In genomic region chr3:35925852-35926251, GRCm38 (mm10) we compare ENCODE assay signal across 27 mouse cellular contexts. TPM values are rescaled to one million over a fixed set of nuclear protein-coding genes. Genes with fewer than 3 reads are reported as not detected.
DNase-seq lines count a peak whose midpoint lies in the region; ATAC-seq and TF ChIP-seq lines count a peak whose summit lies in the region.
"Had no signal": no experiment of that assay in that cellular context is flagged by ENCODE, and none has a peak within 500 bp of the region (broad histone marks: within the 10 kb centered on the region; RNA-seq: fewer than 3 reads in every experiment).

No protein-coding gene starts in this region.

- no peak overlapping the region for H3K27ac ChIP-seq in intestine, embryonic 16.5 days (ENCODE audit: low read length)
- H3K27ac ChIP-seq in liver, embryonic 13.5 days = peak overlapping the region; percentile 31
- H3K27ac ChIP-seq in small intestine, adult 2 months (ENCODE audit: insufficient read depth, low read depth, low read length) = peak overlapping the region; percentile 93
- H3K27ac ChIP-seq: embryonic facial prominence, embryonic 12.5 days; forebrain, embryonic 15.5 days; heart, embryonic 15.5 days; hindbrain, embryonic 12.5 days; hindbrain, postnatal 0 days; limb, embryonic 13.5 days; stomach, embryonic 15.5 days had no signal

- DNase-seq in kidney, adult 9 months = peak; percentile 38
- no peak for DNase-seq in kidney, postnatal 4 days
- no peak for DNase-seq in liver, embryonic 13.5 days
- DNase-seq in right cerebral cortex, postnatal 14 days = no peak
- no peak for DNase-seq in right cerebral cortex, adult 2 months (ENCODE audit: low spot score in 2 of 2)
- DNase-seq: adrenal gland, postnatal 25 days; cerebellum, adult 11-12 months; cerebellum, adult 9-11 months; embryo, embryonic 11 days; gastrocnemius, postnatal 14 days; kidney, adult 11 months; kidney, postnatal 14 days; lung, embryonic 14.5 days; lung, postnatal 36 days; right cerebral cortex, adult 18-20 months had no signal

- no peak overlapping the region for H3K9ac ChIP-seq in intestine, embryonic 16.5 days (ENCODE audit: low read depth, low read length)
- no peak overlapping the region for H3K9ac ChIP-seq in liver, embryonic 13.5 days
- H3K9ac ChIP-seq: embryonic facial prominence, embryonic 12.5 days; forebrain, embryonic 15.5 days; heart, embryonic 15.5 days; hindbrain, embryonic 12.5 days; limb, embryonic 13.5 days; lung, embryonic 14.5 days; stomach, embryonic 15.5 days had no signal

- peak; percentile 85 for ATAC-seq in intestine, embryonic 16.5 days
- no peak for ATAC-seq in liver, embryonic 13.5 days (ENCODE audit: low read depth)
- ATAC-seq: CD4-positive, CD25-positive, alpha-beta regulatory T cell, adult 4 months; hindbrain, postnatal 0 days; midbrain, embryonic 16.5 days had no signal

- no peak for TF ChIP-seq CTCF in small intestine, adult 2 months (IDR thresholded peaks at IDR 0.05; ENCODE audit: extremely low read depth, insufficient read length, insufficient replicate concordance, low read depth, low read length)

- H3K9me3 ChIP-seq in intestine, embryonic 16.5 days (ENCODE audit: control insufficient read depth, low read length) = no peaks in the 10 kb centered on the region
- no peaks in the 10 kb centered on the region for H3K9me3 ChIP-seq in liver, embryonic 13.5 days (replicated peaks)
- H3K9me3 ChIP-seq: embryonic facial prominence, embryonic 12.5 days; forebrain, embryonic 15.5 days; heart, embryonic 15.5 days; hindbrain, embryonic 12.5 days; limb, embryonic 13.5 days; stomach, embryonic 15.5 days had no signal

- H3K4me2 ChIP-seq in intestine, embryonic 16.5 days (ENCODE audit: low read depth, low read length) = no peak overlapping the region
- no peak overlapping the region for H3K4me2 ChIP-seq in liver, embryonic 13.5 days
- H3K4me2 ChIP-seq: embryonic facial prominence, embryonic 12.5 days; forebrain, embryonic 15.5 days; heart, embryonic 15.5 days; hindbrain, embryonic 12.5 days; limb, embryonic 13.5 days; lung, embryonic 14.5 days; midbrain, embryonic 11.5 days; stomach, embryonic 15.5 days had no signal

- H3K36me3 ChIP-seq in intestine, embryonic 16.5 days (ENCODE audit: control insufficient read depth, insufficient read depth, low read length) = no peaks in the 10 kb centered on the region
- H3K36me3 ChIP-seq in liver, embryonic 13.5 days = no peaks in the 10 kb centered on the region
- H3K36me3 ChIP-seq in small intestine, adult 2 months (ENCODE audit: control insufficient read depth, insufficient read depth, low read length) = no peaks in the 10 kb centered on the region
- H3K36me3 ChIP-seq: embryonic facial prominence, embryonic 12.5 days; forebrain, embryonic 15.5 days; heart, embryonic 15.5 days; hindbrain, embryonic 12.5 days; limb, embryonic 13.5 days; stomach, embryonic 15.5 days had no signal

- H3K27me3 ChIP-seq in intestine, embryonic 16.5 days (replicated peaks; ENCODE audit: control insufficient read depth, insufficient read depth, low read length) = no peaks in the 10 kb centered on the region
- H3K27me3 ChIP-seq in liver, embryonic 13.5 days = no peaks in the 10 kb centered on the region
- no peaks in the 10 kb centered on the region for H3K27me3 ChIP-seq in small intestine, adult 2 months (ENCODE audit: control insufficient read depth, insufficient read depth, low read length)
- H3K27me3 ChIP-seq: embryonic facial prominence, embryonic 12.5 days; forebrain, embryonic 15.5 days; heart, embryonic 15.5 days; hindbrain, embryonic 12.5 days; limb, embryonic 13.5 days; stomach, embryonic 15.5 days had no signal

- no peak for TF ChIP-seq POLR2A in small intestine, adult 2 months (IDR thresholded peaks at IDR 0.05; ENCODE audit: low read depth, low read length)

- no peak overlapping the region for H3K4me3 ChIP-seq in intestine, embryonic 16.5 days (ENCODE audit: low read length)
- H3K4me3 ChIP-seq in liver, embryonic 13.5 days (replicated peaks) = no peak overlapping the region
- H3K4me3 ChIP-seq in small intestine, adult 2 months (ENCODE audit: low read depth, low read length) = no peak overlapping the region
- H3K4me3 ChIP-seq: embryonic facial prominence, embryonic 12.5 days; forebrain, embryonic 15.5 days; heart, embryonic 15.5 days; hindbrain, embryonic 12.5 days; limb, embryonic 13.5 days; stomach, embryonic 15.5 days had no signal

- WGBS in intestine, embryonic 16.5 days = 58% methylated on average over 2 of the region's 2 CpGs
- 72% methylated on average over 2 of the region's 2 CpGs for WGBS in liver, embryonic 13.5 days (ENCODE audit: insufficient replicate concordance)
- 25% methylated on average over 2 of the region's 2 CpGs for WGBS in small intestine, adult 2 months

- peaks cover 9% of the 10 kb centered on the region; the same call in 1 of the 2 replicates for H3K4me1 ChIP-seq in intestine, embryonic 16.5 days (ENCODE audit: control insufficient read depth, insufficient read depth, low read length)
- H3K4me1 ChIP-seq in liver, embryonic 13.5 days (replicated peaks) = peaks cover 89% of the 10 kb centered on the region
- peaks cover 14% of the 10 kb centered on the region for H3K4me1 ChIP-seq in small intestine, adult 2 months (ENCODE audit: control insufficient read depth, insufficient read depth, insufficient read length, low read length)

RNA-seq across cellular contexts. Expression of gene Dcun1d1, which starts 11.4 kb away (rescaled TPM):
- 89.9 and 91.3 TPM in 2 replicates for polyA plus RNA-seq in intestine, embryonic 16.5 days (2015; fragmentation: Nextera tagmentation; extraction: Ambion mirVana)
- 98.7 and 125 TPM in 2 replicates for polyA plus RNA-seq in liver, embryonic 13.5 days (2015; fragmentation: Nextera tagmentation; extraction: Ambion mirVana)
- 0.50 and 4.6 TPM in 2 replicates for polyA plus RNA-seq in small intestine, adult 2 months (2012; rRNA removed)

Comparison
In these comparisons a context has a peak if more than half of its experiments do, and no peak if none do; other contexts are left out.
1. RNA of gene Dcun1d1, which starts 11.4 kb away (polyA plus RNA-seq): 98.7 to 125 TPM in liver, embryonic 13.5 days and 89.9 to 91.3 TPM in intestine, embryonic 16.5 days; 0.50 to 4.6 TPM in small intestine, adult 2 months; every median in the first group is over 10 times any median in the second.